Mouse (Mus musculus): Measurements from ENCODE around the gene Gal3st3.
"Not testable (repeated sequence)": the region's sequence is repeated elsewhere in the genome, so short reads cannot be mapped to it uniquely, and the experiment has no call there.

Gal3st3 gene

DNA sequence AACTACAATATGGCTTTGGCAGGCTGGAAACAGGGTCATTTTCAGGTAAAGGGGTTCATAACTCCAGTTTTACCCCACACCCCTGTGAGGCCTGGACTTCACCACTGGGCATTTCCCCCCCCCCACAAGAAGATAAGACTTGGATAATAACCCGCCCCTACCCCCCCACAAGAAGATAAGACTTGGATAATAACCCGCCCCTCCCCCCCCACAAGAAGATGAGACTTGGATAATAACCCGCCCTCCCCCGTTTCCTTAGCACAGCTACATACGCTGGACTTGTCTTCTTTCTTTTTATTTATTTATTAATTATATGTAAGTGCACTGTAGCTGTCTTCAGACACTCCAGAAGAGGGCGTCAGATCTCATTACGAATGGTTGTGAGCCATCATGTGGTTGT, 10.9 kb downstream of the Gal3st3 start:
- DNase-seq: no peak

GRCm38 (mm10) chr19:5313189-5313588, 15.1 kb downstream of the Gal3st3 start:
- no peak for DNase-seq

DNA sequence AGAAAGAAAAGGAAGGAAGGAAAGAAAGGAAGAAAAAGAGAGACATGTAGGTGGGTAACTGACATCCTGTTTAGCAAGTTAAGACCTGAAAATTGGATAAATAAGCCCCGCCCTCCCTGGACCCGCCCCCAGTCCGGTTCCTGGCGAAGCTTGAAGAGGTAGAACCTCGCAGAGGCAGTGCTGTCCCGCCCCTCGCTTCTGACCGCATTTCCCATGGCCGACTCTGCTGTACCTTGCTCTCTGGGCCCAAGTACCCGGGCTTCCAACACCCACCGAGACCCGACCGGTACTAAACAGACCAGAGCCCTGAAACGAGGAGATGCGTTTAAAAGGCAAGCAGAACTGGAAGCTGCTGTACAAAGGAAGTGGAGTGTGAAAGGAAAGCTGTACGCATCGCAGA, 25.7 kb downstream of the Gal3st3 start:
- DNase-seq: no peak

DNA sequence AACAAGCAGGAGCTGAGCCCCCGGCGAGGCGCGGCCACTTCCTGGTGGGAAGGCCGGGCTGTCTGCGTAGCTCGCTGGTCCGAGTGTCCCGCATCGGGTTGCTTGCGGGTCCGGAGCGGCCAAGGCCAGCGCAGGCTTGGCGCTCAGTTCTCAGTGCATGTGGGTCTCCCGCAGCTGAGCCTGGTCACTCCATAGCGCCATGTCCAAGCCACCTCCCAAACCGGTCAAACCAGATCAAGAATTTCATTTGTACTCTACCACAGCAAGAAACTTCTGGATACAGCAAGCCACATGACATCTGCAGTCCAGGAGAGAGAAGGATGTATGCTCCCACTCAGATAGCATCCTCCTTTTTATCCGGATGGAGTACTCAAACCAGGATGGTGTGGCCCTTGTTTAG, 29.8 kb downstream of the Gal3st3 start:
- DNase-seq: no peak

- no peak for DNase-seq
Observed at GRCm38 (mm10) chr19:5334741-5335140, 36.6 kb downstream of the Gal3st3 start.

GRCm38 (mm10) chr19:5335441-5335840, 37.3 kb downstream of the Gal3st3 start, which contains the start of gene Catsper1:
Gene Catsper1 (plus strand): TSS chr19:5335741.
- DNase-seq: no peak

GRCm38 (mm10) chr19:5337975-5338374, 39.8 kb downstream of the Gal3st3 start:
- peak; percentile 79 for DNase-seq

DNA sequence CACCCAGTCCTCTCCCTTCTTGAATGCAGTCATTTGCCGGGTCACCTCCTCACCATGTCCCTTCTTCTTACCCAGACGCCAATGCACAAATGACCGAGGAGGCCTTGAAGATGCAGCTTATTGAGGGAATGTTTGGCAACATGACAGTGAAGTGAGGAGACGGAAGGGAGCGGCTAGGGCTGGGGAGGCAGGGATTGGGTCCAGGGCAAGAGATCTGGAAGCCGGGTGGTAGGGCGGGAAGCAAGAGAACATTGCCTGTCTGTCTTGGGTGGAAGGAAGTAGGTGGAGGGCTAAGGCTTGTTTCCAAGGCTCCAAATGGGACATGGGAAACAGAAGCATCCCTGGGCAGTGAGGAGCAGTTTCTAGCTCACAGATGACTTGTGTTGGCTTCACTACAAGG, 43.2 kb downstream of the Gal3st3 start:
- no peak for DNase-seq

DNA sequence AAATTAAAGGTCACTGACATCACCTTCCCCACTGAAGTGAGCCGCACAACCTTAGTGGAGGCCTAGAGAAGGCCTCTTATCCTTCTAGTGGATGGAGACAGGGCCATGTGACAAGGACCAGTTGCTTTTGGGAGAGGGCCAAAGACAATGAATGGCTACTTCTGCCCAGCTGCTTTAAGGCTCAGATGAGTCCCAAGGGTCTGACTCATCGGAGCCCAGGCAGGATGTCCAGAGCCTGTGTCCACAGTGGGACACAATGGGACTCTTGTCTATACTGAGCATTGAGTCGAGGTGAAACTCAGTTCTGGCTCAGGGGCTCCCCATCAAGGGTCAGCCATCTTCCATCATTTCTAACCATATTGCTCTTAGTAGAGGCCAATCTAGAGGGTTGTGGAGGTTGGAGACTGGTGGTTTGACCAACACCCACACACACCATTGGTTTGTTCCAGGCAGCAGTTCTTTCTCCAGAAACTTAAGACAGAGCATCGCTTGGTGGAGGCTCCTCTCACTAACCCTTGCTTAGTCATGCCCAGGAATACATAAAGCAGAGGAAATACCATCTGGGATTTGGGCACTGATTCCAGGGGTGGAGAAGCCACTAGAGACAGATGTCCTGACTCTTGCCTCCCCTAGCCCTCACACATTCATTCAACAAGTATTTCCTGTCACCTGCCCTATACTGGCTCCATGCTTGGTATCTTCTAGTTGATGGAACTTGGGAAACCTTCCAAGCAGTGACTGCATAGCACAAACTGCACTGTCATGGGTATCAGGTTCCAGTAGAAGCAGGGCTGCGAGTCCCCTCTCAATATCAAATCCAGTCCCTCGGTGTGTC, 47.4 kb downstream of the Gal3st3 start:
- no peak for DNase-seq

- no peak for DNase-seq
Observed at GRCm38 (mm10) chr19:5348064-5348463, 49.9 kb downstream of the Gal3st3 start.

DNA sequence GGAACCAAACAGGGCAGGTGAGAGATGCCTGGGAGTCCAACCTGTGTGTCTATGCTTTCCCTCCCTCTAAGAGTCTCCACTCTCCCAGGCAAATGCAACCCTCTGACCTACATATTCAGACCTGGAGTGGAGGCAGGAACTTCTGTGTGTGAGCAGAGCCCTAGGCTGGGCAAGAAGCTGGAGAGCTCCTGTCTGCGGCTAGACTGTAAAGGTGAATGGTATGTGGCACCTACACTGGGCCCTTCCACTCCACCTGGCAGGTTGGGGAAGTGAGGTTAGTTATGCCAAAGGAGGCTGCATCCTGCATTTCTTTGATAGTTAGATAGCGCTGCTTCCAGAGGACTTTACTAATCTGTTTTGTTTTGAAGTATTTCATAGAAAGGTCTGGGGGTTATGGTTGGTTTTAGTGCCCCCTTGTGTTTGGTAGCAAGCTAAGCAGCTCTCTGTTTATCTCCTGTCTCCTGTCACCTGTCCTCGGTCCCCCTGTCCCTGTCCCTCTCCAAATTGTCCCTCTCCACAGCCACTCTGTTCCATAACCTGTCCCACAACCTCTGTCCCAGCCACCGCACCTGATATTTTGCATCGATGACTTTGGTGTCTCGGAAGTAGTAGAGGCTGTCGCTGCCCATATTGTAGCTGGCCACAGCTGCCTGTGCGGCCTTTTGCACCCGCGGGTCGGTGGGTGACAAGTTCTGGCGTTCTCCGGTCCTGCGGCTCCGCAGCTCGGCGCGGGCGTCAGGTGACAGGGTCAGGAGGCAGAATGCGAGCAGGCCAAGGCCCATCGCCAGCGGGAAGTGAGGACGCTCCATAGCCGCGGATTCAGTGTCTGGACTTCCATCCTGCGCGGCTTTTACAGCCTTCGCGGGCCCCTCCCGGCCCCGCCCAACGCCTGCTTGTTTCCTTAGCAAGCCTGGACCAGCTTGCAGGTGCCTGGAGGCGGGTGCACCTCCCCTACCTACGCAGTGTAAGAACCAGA, 50.7 kb downstream of the Gal3st3 start:
- peak; percentile 24 for DNase-seq

- DNase-seq: not testable (repeated sequence)
Observed at GRCm38 (mm10) chr19:5349502-5349873, 51.4 kb downstream of the Gal3st3 start, which contains the start of gene Cst6. Gene Cst6 (minus strand): TSS chr19:5349574.

DNA sequence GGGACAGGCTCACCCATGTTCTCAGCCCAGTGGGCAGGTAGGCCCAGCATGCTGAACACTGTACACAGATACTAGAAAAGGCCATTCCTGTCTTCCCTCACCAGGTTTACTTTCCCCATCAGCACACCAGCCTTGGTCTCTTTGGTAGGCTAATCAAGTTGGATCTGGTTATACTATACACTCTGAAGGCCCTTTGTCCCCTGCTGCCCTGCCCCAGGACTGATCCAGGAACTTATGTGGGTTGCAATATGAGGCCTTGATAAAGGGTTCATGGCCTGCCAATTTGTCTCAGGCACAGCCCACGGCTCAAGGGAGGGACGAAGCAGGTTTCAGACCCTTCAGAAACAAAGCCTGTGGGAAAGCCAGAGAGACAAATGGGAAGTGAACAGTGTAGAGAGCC, 55.5 kb downstream of the Gal3st3 start:
- no peak for DNase-seq

DNA sequence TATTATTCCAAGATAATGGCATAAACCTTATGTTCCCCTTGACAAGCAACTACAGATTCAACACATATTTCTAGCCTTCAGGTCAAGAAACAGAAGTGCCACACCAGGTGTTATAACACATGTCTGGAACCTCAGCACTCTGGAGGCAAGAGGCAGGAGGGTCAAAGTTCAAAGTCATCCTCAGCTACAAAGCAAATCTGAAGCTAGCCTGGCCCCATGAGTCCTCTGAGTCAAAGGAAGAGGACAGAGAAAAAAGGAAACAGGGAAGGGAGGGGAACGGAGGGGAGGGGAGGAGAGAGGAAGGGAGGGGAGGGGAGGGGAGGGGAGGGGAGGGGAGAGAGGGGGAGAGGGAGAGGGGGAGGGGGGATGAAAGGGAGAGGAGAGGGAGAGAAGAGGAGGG, 57.9 kb downstream of the Gal3st3 start:
- no peak for DNase-seq
